Mouse (Mus musculus): ENCODE measurements around the gene Ak2. TPM values are rescaled to one million over a fixed set of nuclear protein-coding genes. Genes with fewer than 3 reads are reported as not detected.
A peak's percentile ranks its signal among the peaks of the same experiment; 100 is the strongest.

Gene Ak2
- polyA plus RNA-seq, 1 experiment from 2014 or later = 173 TPM

DNA sequence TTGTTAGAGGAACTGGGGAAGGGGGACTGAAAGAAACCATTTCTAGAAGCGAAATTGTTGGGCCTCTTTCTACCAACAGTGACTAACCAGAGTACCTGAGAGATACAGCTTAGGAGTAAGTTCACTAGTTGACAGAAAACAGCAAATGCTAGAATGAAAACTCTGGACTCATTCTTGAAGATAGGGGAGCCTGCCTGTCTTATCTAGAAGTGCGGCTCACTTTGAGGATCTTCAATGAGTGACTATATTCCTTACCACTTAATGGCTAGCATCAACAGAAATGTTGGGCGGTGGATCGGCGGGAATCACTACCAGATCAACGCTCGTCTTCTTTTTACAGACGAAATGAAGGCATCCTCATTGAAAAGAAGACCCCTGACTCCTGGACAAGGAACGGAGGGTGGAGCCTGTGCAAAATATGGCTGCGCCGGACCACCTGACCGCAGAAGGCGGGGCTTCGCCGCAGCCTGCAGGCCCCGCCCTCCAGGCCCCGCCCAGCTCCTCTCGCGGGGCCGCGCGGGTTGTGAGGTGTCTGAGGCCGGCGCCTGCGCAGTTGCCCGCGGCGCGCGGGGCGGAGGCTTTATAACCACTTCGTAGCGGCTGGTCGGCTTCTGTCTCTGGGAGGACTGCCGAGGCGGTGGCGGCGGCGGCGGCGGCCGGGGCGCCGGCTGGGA, 65.9 kb downstream of the Ak2 start:
- H3K4me3 ChIP-seq (ENCODE audit: low read length) = peak overlapping the region; percentile 90
- peak; percentile 98 for ATAC-seq (ENCODE audit: low read depth)
- peak overlapping the region; percentile 80 for H3K27ac ChIP-seq (ENCODE audit: low read length)
- no peaks in the 10 kb centered on the region for H3K9me3 ChIP-seq (ENCODE audit: control insufficient read depth, low read length)
- peak overlapping the region; percentile 92 for H3K9ac ChIP-seq (ENCODE audit: low read length)
- H3K27me3 ChIP-seq (ENCODE audit: control insufficient read depth, insufficient read depth, low read depth, low read length) = no peaks in the 10 kb centered on the region
- 4% methylated on average over 37 of the region's 44 CpGs for WGBS
- H3K36me3 ChIP-seq (ENCODE audit: control insufficient read depth, insufficient read depth, low read length) = no peaks in the 10 kb centered on the region
- peak overlapping the region; percentile 100 for H3K4me2 ChIP-seq (ENCODE audit: low read depth, low read length)
- H3K4me1 ChIP-seq (replicated peaks; ENCODE audit: control insufficient read depth, insufficient read depth, low read length) = peaks cover 14% of the 10 kb centered on the region

DNA sequence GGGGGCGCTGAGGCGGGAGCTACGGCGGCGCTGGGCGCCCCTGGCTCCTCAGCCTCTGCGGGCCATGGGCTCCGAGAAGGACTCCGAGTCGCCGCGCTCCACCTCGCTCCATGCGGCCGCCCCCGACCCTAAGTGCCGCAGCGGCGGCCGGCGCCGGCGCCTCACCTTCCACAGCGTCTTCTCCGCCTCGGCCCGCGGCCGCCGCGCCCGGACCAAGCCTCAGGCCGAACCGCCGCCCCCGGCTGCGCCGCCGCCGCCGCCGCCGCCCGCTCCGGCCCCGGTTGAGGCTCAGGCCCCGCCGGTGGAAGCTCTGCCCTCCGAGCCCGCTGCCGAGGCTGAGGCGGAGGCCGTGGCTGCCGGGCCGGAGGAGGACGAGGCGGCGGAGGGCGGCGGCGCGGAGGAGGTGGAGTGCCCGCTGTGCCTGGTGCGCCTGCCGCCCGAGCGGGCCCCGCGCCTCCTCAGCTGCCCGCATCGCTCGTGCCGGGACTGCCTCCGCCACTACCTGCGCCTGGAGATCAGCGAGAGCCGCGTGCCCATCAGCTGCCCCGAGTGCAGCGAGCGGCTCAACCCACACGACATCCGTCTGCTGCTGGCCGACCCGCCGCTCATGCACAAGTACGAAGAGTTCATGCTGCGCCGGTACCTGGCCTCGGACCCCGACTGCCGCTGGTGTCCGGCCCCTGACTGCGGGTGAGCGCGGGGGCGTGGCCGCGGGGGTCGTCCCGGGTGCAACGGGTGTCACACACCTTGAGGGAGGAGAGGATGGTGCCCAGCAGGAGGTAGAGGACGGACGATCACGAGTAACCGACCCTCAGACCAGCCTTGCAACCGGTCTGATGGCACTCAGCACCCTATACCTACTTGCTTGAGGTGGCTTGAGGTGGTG, 66.7 kb downstream of the Ak2 start, which contains the start of gene Rnf19b:
Rnf19b (plus strand) TSS at position 65 of the 886 bp plus-strand sequence.
- Histone ChIP-seq H3K4me1 (replicated peaks; ENCODE audit: control insufficient read depth, insufficient read depth, low read length) (peaks cover 17% of the 10 kb centered on the region), H3K4me3 (ENCODE audit: low read length) (peak within 1 kb of the TSS; percentile 90), H3K27me3 (ENCODE audit: control insufficient read depth, insufficient read depth, low read depth, low read length) (no peaks in the 10 kb centered on the region), H3K27ac (ENCODE audit: low read length) (peak within 1 kb of the TSS; percentile 80), H3K9ac (ENCODE audit: low read length) (peak within 1 kb of the TSS; percentile 92), H3K36me3 (ENCODE audit: control insufficient read depth, insufficient read depth, low read length) (no peaks in the 10 kb centered on the region), H3K4me2 (ENCODE audit: low read depth, low read length) (peak within 1 kb of the TSS; percentile 100), H3K9me3 (ENCODE audit: control insufficient read depth, low read length) (no peaks in the 10 kb centered on the region)
- under 1% methylated on average over 77 of the region's 107 CpGs for WGBS
- peak; percentile 70 for ATAC-seq (ENCODE audit: low read depth)

- H3K4me3 ChIP-seq (ENCODE audit: low read length) = peak overlapping the region; percentile 90
- no peaks in the 10 kb centered on the region for H3K36me3 ChIP-seq (ENCODE audit: control insufficient read depth, insufficient read depth, low read length)
- 2% methylated on average over 13 of the region's 13 CpGs for WGBS
- no peaks in the 10 kb centered on the region for H3K27me3 ChIP-seq (ENCODE audit: control insufficient read depth, insufficient read depth, low read depth, low read length)
- peak overlapping the region; percentile 92 for H3K9ac ChIP-seq (ENCODE audit: low read length)
- H3K27ac ChIP-seq (ENCODE audit: low read length) = peak overlapping the region; percentile 80; the same call in 1 of the 2 replicates
- ATAC-seq (ENCODE audit: low read depth) = no peak
- H3K9me3 ChIP-seq (ENCODE audit: control insufficient read depth, low read length) = no peaks in the 10 kb centered on the region
- H3K4me1 ChIP-seq (replicated peaks; ENCODE audit: control insufficient read depth, insufficient read depth, low read length) = peaks cover 17% of the 10 kb centered on the region
- H3K4me2 ChIP-seq (ENCODE audit: low read depth, low read length) = peak overlapping the region; percentile 100
Observed at GRCm38 (mm10) chr4:129059125-129059551, 67.4 kb downstream of the Ak2 start.

DNA sequence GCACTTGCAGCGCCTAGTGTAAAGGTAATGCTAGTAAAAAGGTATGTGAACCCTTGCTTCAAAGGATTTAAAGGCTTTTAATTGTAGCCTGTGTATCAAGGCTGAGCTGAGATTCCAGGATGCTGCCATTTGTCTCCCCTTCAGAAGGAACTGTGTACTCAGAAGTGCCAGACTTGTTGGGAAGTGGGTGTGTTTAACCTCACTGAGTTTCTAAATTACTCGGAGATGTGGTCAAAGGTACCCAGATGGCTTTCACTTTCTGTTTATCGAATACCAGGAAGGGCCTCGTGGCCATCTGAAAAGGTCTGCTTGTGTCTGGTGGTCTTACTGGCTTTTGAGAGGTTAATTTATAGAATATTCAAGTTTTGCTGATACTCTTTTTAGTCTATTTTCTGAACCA, 68.2 kb downstream of the Ak2 start:
- Histone ChIP-seq H3K36me3 (ENCODE audit: control insufficient read depth, insufficient read depth, low read length) (no peaks in the 10 kb centered on the region), H3K4me3 (ENCODE audit: low read length) (peak overlapping the region; percentile 90), H3K9ac (ENCODE audit: low read length) (peak overlapping the region; percentile 34), H3K27me3 (ENCODE audit: control insufficient read depth, insufficient read depth, low read depth, low read length) (no peaks in the 10 kb centered on the region), H3K27ac (ENCODE audit: low read length) (no peak overlapping the region), H3K4me1 (replicated peaks; ENCODE audit: control insufficient read depth, insufficient read depth, low read length) (peaks cover 17% of the 10 kb centered on the region), H3K4me2 (ENCODE audit: low read depth, low read length) (peak overlapping the region; percentile 100), H3K9me3 (ENCODE audit: control insufficient read depth, low read length) (no peaks in the 10 kb centered on the region)
- no peak for ATAC-seq (ENCODE audit: low read depth)
- 22% methylated on average over 4 of the region's 4 CpGs for WGBS

Other genes starting within 250 kb of the Ak2 start
- gene A3galt2, start 236.6 kb upstream of the Ak2 start, polyA plus RNA-seq (2015; fragmentation: Nextera tagmentation; extraction: Ambion mirVana) = 0.16 and 0.30 TPM in 2 replicates
- 32.2 and 33.6 TPM in 2 replicates for gene Zfp362, start 185.9 kb upstream of the Ak2 start, polyA plus RNA-seq (2015; fragmentation: Nextera tagmentation; extraction: Ambion mirVana)
- 3.7 and 3.9 TPM in 2 replicates for gene Trim62, start 108.4 kb upstream of the Ak2 start, polyA plus RNA-seq (2015; fragmentation: Nextera tagmentation; extraction: Ambion mirVana)
- gene Azin2, start 29.5 kb upstream of the Ak2 start, polyA plus RNA-seq (2015; fragmentation: Nextera tagmentation; extraction: Ambion mirVana) = 18.7 and 23.2 TPM in 2 replicates
- 7.1 TPM in 2 replicates for gene Rnf19b, start 66.3 kb downstream of the Ak2 start, polyA plus RNA-seq (2015; fragmentation: Nextera tagmentation; extraction: Ambion mirVana)
- 16.3 and 17.7 TPM in 2 replicates for gene Tmem54, start 113.6 kb downstream of the Ak2 start, polyA plus RNA-seq (2015; fragmentation: Nextera tagmentation; extraction: Ambion mirVana)
- gene Hpca, start 130.1 kb downstream of the Ak2 start, polyA plus RNA-seq (2015; fragmentation: Nextera tagmentation; extraction: Ambion mirVana) = 2.6 and 2.8 TPM in 2 replicates
- 2.2 and 2.9 TPM in 2 replicates for gene Fndc5, start 145.0 kb downstream of the Ak2 start, polyA plus RNA-seq (2015; fragmentation: Nextera tagmentation; extraction: Ambion mirVana)
- 15.4 and 15.8 TPM in 2 replicates for gene S100pbp, start 197.8 kb downstream of the Ak2 start, polyA plus RNA-seq (2015; fragmentation: Nextera tagmentation; extraction: Ambion mirVana)
- gene Yars, start 197.8 kb downstream of the Ak2 start, polyA plus RNA-seq (2015; fragmentation: Nextera tagmentation; extraction: Ambion mirVana) = 58.5 and 61.2 TPM in 2 replicates

Measured in lung, embryonic 16.5 days (tissue).